Mouse (Mus musculus): ENCODE data around the gene Bbc3. TPM values are rescaled to one million over a fixed set of nuclear protein-coding genes. Genes with fewer than 3 reads are reported as not detected.
"Not testable (repeated sequence)": the region's sequence is repeated elsewhere in the genome, so short reads cannot be mapped to it uniquely, and the experiment has no call there.

Gene Bbc3
- polyA plus RNA-seq (2016; fragmentation: Nextera tagmentation; extraction: Ambion mirVana): 20.0 and 21.1 TPM in 2 replicates

DNA sequence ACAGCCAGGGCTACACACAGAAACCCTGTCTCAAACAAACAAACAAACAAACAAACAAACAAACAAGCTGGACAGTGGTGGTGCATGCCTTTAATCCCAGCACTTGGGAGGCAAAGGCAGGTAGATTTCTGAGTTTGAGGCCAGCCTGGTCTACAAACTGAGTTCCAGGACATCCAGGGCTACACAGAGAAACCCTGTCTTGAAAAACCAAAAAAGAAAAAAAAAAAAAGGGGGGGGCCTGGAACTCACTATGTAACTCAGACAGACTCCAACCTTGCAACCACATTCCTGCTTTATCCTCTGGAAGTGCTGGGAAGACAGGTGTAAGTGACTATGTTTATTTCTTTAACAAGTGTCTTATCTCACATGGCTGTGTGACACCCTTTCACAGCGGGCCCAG lies at the start of gene Bbc3:
Gene Bbc3, plus strand, starts transcription at position 301 of the 400 bp plus-strand sequence.
- H3K27me3 ChIP-seq: peaks cover 15% of the 10 kb centered on the region
- H3K4me1 ChIP-seq: peaks cover 45% of the 10 kb centered on the region
- H3K4me2 ChIP-seq (replicated peaks): peak within 1 kb of the TSS; percentile 99
- peak within 1 kb of the TSS; percentile 65 for H3K9ac ChIP-seq
- not testable (repeated sequence) for H3K36me3 ChIP-seq; H3K9me3 ChIP-seq (replicated peaks); ATAC-seq (ENCODE audit: low FRiP score)
- peak within 1 kb of the TSS; percentile 71 for H3K4me3 ChIP-seq
- peak within 1 kb of the TSS; percentile 70; the same call in 1 of the 2 replicates for H3K27ac ChIP-seq
- 54% methylated on average over 1 of the region's 1 CpGs for WGBS

DNA sequence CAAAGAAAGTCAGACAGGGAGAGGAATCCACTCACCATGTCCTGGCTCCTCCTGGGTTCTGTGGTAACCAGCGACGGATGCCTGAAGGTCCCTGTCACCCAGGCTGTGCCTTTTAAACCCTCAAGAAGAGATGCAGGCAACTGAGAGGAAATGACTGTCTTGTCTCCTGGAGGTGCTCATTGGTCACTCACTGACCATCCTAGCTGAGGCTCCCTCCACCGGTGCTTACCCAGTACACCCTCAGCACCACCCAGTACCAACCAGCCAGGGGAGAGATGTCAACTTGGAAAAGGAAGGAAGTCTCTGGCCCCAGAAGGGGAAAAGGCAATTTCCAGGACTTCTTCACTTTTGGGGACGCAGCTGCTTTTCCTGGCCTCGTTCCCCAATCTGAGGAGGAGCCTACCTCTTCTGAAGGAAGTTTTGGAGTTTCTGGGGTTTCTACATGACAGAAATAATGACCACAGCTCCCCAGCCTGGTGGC lies 49.0 kb upstream of the Bbc3 start, which contains the start of gene C5ar1:
Gene C5ar1, minus strand, starts transcription at position 431 of the 481 bp plus-strand sequence.
- no peak within 1 kb of the TSS for H3K4me2 ChIP-seq (replicated peaks)
- no peak for ATAC-seq (ENCODE audit: low FRiP score)
- no peak within 1 kb of the TSS for H3K9ac ChIP-seq
- no peaks in the 10 kb centered on the region for H3K9me3 ChIP-seq (replicated peaks)
- H3K36me3 ChIP-seq: no peaks in the 10 kb centered on the region
- H3K4me1 ChIP-seq: no peaks in the 10 kb centered on the region
- H3K4me3 ChIP-seq: no peak within 1 kb of the TSS
- H3K27me3 ChIP-seq: no peaks in the 10 kb centered on the region
- WGBS: 87% methylated on average over 5 of the region's 5 CpGs
- H3K27ac ChIP-seq: no peak within 1 kb of the TSS

DNA sequence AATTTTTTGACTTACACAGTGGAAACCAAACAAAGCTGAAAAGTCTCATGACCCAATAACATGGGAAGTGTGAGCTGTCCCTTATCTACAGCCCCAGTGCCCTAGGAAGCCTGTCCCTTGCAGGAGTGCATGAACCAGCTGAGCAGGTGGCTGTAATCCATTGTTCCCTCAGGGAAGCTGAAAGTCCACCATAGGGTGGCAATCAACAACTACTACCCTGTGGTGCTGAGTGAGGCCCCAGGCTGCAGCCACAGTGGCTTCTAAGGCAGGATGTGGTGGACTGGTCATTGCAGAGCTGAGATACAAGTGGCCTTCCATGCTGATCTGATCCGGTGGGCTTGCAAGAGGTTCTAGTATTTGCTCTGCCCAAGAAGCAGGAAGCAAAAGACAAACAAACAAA lies 47.1 kb upstream of the Bbc3 start:
- Histone ChIP-seq H3K9ac (no peak overlapping the region), H3K27me3 (no peaks in the 10 kb centered on the region), H3K27ac (no peak overlapping the region), H3K9me3 (replicated peaks) (0 out of 2 replicates have a peak, but pooled peaks cover 10% of the 10 kb centered on the region), H3K4me2 (replicated peaks) (no peak overlapping the region), H3K36me3 (no peaks in the 10 kb centered on the region), H3K4me1 (no peaks in the 10 kb centered on the region), H3K4me3 (no peak overlapping the region)
- 75% methylated on average over 1 of the region's 1 CpGs for WGBS
- no peak for ATAC-seq (ENCODE audit: low FRiP score)

DNA sequence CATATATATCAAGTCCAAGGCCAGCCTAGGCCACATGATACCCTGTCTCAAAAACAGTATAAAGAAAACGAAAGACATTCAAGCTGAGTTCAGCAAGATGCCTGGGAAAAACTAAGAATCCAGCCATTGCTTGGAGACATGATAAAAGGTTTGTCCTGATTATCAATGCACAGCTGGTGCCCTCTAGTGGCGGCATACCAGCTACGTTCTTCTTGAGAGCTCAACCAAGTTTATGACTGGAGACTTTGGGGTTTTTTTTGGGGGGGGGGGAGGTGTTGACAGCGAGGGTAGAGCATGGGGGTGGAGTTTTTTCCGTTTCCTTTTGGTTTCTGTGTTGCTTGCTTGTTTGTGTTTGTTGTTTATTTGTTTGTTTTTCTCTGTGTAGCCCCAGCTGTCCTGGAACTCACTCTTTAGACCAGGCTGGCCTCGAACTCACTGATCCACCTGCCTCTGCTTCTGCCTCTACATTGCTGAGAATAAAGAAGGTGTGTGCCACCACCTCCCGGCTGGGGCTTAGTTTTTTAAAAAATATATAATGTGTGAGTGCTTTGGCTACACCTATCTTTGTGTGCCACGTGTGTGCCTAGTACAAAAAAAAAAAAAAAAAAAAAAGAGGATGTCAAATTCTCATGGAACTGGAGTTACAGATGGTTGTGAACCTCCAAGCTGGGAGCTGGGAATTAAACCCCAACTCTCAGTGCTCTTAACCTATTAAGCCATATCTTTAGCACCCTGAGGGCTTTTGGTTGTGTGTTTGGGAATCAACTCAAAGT lies 45.0 kb upstream of the Bbc3 start:
- ATAC-seq (ENCODE audit: low FRiP score): no peak
- H3K36me3 ChIP-seq: no peaks in the 10 kb centered on the region
- no peak overlapping the region for H3K4me3 ChIP-seq
- H3K9me3 ChIP-seq (replicated peaks): 0 out of 2 replicates have a peak, but pooled peaks cover 10% of the 10 kb centered on the region
- no peak overlapping the region for H3K4me2 ChIP-seq (replicated peaks)
- 29% methylated on average over 8 of the region's 8 CpGs for WGBS
- H3K27ac ChIP-seq: no peak overlapping the region
- H3K27me3 ChIP-seq: no peaks in the 10 kb centered on the region
- H3K4me1 ChIP-seq: no peaks in the 10 kb centered on the region
- no peak overlapping the region for H3K9ac ChIP-seq

DNA sequence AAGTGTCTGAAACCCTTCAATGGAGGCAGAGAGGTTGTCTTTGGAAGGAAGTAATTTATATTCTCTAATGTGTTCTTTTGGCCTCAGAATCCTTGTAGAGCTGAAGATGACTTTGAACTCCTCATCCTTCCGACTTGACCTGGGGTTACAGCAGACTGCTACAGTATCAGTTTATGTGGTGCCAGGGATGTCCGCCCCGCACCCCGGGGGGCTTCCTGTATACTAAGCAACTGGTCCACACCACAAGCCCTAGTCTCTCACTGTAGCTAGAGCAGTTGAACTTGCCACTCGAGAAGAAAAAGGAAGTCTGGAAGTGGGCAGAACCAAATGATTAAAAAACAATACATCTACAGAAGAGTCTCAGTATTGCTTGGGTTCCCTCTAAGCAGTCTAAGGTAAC lies 44.4 kb upstream of the Bbc3 start:
- no peaks in the 10 kb centered on the region for H3K4me1 ChIP-seq
- ATAC-seq (ENCODE audit: low FRiP score): no peak
- H3K4me3 ChIP-seq: no peak overlapping the region
- WGBS: 88% methylated on average over 5 of the region's 5 CpGs
- H3K9ac ChIP-seq: no peak overlapping the region
- no peaks in the 10 kb centered on the region for H3K27me3 ChIP-seq
- H3K9me3 ChIP-seq (replicated peaks): 0 out of 2 replicates have a peak, but pooled peaks cover 10% of the 10 kb centered on the region
- no peak overlapping the region for H3K4me2 ChIP-seq (replicated peaks)
- no peaks in the 10 kb centered on the region for H3K36me3 ChIP-seq
- H3K27ac ChIP-seq: no peak overlapping the region

DNA sequence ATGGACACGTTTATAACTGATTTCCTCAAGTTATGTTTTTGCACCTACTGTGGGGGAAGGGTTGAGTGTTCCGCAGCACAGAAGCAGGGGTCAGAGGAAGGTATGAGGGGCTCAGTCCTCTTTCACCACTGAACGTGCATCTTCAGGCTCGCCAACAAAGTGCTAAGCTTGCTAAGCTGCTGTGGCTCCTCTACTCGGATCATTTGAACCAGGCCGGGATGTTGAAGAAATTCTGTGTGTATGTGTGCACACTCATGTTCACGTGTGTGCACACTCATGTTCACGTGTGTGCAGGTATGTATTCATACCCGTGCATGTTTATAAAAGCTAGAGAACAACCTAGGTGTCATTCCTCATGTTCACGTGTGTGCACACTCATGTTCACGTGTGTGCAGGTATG lies 42.3 kb upstream of the Bbc3 start:
- Histone ChIP-seq H3K36me3 (no peaks in the 10 kb centered on the region), H3K4me2 (replicated peaks) (no peak overlapping the region), H3K4me1 (no peaks in the 10 kb centered on the region), H3K9ac (no peak overlapping the region), H3K9me3 (replicated peaks) (0 out of 2 replicates have a peak, but pooled peaks cover 10% of the 10 kb centered on the region), H3K27me3 (no peaks in the 10 kb centered on the region), H3K4me3 (no peak overlapping the region), H3K27ac (no peak overlapping the region)
- 89% methylated on average over 11 of the region's 11 CpGs for WGBS
- no peak for ATAC-seq (ENCODE audit: low FRiP score)

DNA sequence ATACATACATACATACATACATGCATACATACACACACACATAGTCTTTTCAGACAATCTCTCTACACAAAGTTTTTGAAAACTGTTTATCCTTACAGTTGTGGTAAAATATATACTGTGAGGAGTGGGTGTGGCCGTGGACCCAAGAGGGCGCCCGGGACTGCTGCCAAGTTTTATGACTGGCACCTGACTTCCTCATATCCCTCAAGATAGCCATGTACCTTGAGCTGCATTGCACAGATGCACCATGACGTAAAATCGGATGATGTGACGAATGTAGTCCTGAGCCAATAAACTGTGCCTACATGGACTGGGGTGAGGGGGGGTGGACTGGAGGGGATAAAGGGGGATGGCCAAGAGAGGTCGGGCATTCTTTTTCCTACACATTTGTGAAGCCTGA lies 41.6 kb upstream of the Bbc3 start:
- H3K9ac ChIP-seq; ATAC-seq (ENCODE audit: low FRiP score); H3K27me3 ChIP-seq; H3K4me2 ChIP-seq (replicated peaks); H3K27ac ChIP-seq; H3K4me3 ChIP-seq; H3K36me3 ChIP-seq; H3K4me1 ChIP-seq: not testable (repeated sequence)
- 85% methylated on average over 7 of the region's 7 CpGs for WGBS
- H3K9me3 ChIP-seq (replicated peaks): 0 out of 2 replicates have a peak, but pooled peaks cover 10% of the 10 kb centered on the region

DNA sequence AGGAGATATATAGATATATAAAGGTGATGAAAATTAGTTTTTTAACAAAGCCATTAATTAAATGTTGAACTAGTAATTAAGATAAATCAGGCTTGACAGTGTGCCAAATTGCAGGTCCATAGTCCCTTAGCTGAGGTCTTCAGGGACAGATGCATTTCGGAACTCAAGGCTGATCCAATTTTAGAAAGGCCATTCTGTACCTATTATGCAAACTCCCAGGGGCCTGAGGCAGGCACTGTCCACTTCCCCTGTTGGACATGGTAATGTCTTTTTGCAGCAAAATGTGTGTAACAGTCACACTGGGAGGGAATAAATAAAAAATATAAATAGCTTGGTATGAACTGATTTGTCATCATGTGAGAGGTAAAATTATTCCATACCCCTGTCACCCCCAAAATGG lies 37.1 kb upstream of the Bbc3 start:
- H3K9me3 ChIP-seq (replicated peaks): no peaks in the 10 kb centered on the region
- peaks cover 28% of the 10 kb centered on the region for H3K4me1 ChIP-seq
- WGBS: 58% methylated on average over 1 of the region's 1 CpGs
- H3K36me3 ChIP-seq: peaks cover 11% of the 10 kb centered on the region
- H3K27me3 ChIP-seq: peaks cover 12% of the 10 kb centered on the region
- ATAC-seq (ENCODE audit: low FRiP score): no peak
- H3K9ac ChIP-seq: no peak overlapping the region
- H3K4me3 ChIP-seq: no peak overlapping the region
- H3K4me2 ChIP-seq (replicated peaks): peak overlapping the region; percentile 93
- no peak overlapping the region for H3K27ac ChIP-seq

DNA sequence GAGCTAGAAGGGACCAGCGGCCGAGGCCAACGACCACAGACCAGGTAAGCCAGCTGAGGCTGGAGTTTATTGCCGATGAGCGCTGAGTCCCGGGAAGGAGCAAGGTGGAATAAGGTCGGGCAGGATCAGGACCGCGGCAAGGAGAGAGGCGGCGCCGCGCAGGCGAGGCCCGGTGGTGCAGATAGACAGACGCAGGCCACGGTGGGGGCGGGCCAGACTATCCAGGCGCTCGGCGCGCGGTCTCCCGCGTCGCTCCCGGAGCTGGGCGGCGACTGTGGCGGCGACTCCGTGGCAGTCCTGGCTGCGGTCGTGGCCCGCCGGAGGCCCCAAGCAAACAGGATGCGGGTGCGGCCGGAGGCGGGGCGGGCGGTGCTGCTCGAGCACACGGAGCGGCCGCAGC lies 35.5 kb upstream of the Bbc3 start:
- peak overlapping the region; percentile 94 for H3K27ac ChIP-seq
- peak overlapping the region; percentile 82 for H3K4me3 ChIP-seq
- peaks cover 12% of the 10 kb centered on the region for H3K27me3 ChIP-seq
- H3K36me3 ChIP-seq: peaks cover 25% of the 10 kb centered on the region
- H3K4me1 ChIP-seq: peaks cover 28% of the 10 kb centered on the region
- peak; percentile 75 for ATAC-seq (ENCODE audit: low FRiP score)
- peak overlapping the region; percentile 88 for H3K9ac ChIP-seq
- under 1% methylated on average over 43 of the region's 46 CpGs for WGBS
- H3K9me3 ChIP-seq (replicated peaks): no peaks in the 10 kb centered on the region
- H3K4me2 ChIP-seq (replicated peaks): peak overlapping the region; percentile 93

DNA sequence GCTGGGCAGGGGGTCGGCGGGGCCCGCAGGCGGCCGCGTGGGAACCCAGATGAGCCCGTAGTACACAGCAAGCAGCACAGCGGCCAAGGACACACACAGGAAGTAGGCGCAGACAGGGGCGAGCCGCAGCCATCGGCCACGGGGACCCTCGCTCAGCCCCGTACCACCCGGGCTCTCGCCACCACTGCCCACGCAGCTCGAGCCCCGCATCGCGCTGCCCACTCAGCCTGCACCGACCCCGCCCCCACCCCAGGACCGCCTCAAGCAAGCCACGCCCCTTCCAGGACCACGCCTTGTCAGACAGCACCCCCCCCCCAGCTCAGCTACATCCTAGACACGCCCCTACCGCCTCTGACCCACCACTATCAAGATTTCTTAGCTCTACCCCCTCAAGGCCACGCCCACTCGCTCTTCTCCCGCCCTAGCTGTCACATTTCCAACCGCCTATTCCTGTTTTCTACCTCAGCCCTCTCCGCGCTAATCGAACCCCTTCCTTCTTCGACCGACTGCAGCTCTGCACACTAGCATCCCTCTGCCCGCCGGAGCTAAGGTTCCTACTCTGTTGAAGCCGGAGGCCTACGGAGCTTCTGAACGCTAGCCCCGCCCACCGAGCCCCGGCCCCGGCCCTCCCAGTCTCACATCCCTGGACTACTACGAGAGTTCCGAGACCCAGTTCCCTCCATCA lies 35.0 kb upstream of the Bbc3 start, which contains the start of gene Inafm1:
Gene Inafm1, minus strand, starts transcription at position 537 of the 685 bp plus-strand sequence.
- Histone ChIP-seq H3K36me3 (peaks cover 31% of the 10 kb centered on the region), H3K9ac (peak within 1 kb of the TSS; percentile 88), H3K4me2 (replicated peaks) (peak within 1 kb of the TSS; percentile 93), H3K4me3 (peak within 1 kb of the TSS; percentile 82), H3K4me1 (peaks cover 28% of the 10 kb centered on the region), H3K27me3 (peaks cover 12% of the 10 kb centered on the region), H3K9me3 (replicated peaks) (no peaks in the 10 kb centered on the region), H3K27ac (peak within 1 kb of the TSS; percentile 94)
- WGBS: 2% methylated on average over 45 of the region's 49 CpGs
- peak; percentile 86 for ATAC-seq (ENCODE audit: low FRiP score)

DNA sequence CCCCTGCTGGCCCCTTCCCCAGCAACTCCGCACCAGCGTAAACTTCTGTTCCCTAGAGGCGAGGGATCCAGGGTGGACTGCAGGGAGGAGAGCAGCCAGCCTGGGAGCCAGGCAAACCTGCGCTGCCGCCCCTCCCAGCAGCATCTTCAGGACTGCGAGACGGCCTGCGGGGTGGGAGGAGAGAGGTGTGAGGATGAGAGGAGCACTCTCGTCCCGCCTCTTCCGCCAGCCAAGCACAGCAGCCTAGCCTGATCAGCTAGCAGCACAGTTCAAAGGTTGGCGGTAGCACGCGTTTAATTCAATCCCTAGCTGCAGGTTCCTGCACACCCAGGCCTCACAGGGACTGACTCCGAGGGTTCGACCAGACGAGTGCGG lies 34.4 kb upstream of the Bbc3 start:
- peak overlapping the region; percentile 88 for H3K9ac ChIP-seq
- peak; percentile 78 for ATAC-seq (ENCODE audit: low FRiP score)
- H3K4me2 ChIP-seq (replicated peaks): peak overlapping the region; percentile 93
- H3K27me3 ChIP-seq: peaks cover 12% of the 10 kb centered on the region
- H3K4me3 ChIP-seq: peak overlapping the region; percentile 82
- H3K4me1 ChIP-seq: peaks cover 28% of the 10 kb centered on the region
- peaks cover 36% of the 10 kb centered on the region for H3K36me3 ChIP-seq
- peak overlapping the region; percentile 94 for H3K27ac ChIP-seq
- under 1% methylated on average over 18 of the region's 18 CpGs for WGBS
- H3K9me3 ChIP-seq (replicated peaks): no peaks in the 10 kb centered on the region

Measured in hindbrain, embryonic 12.5 days (tissue).